Mouse (Mus musculus): Measurements from ENCODE around the gene Clec16a. TPM values are rescaled to one million over a fixed set of nuclear protein-coding genes. Genes with fewer than 3 reads are reported as not detected.
A peak's percentile ranks its signal among the peaks of the same experiment; 100 is the strongest.

Gene Clec16a
- polyA plus RNA-seq, 1 experiment from 2014 or later: 32.5 TPM

GRCm38 (mm10) chr16:10639111-10639889 is 94.2 kb downstream of the Clec16a start:
- H3K27ac ChIP-seq: peak overlapping the region; percentile 31; the same call in 1 of the 2 replicates
- TF ChIP-seq CTCF (IDR thresholded peaks at IDR 0.05; ENCODE audit: low read depth): no peak
- peaks cover 16% of the 10 kb centered on the region; the same call in 1 of the 2 replicates for H3K4me1 ChIP-seq (replicated peaks; ENCODE audit: insufficient read depth, low read length)
- no peak overlapping the region for H3K4me3 ChIP-seq (replicated peaks; ENCODE audit: low read depth, low read length)
- no peak overlapping the region for H3K9ac ChIP-seq (ENCODE audit: low read depth, low read length)
- 52% methylated on average over 13 of the region's 13 CpGs for WGBS
- peak; percentile 70 for DNase-seq (ENCODE audit: low spot score)
- H3K27me3 ChIP-seq (ENCODE audit: insufficient read depth, low read length): no peaks in the 10 kb centered on the region
- H3K9me3 ChIP-seq (replicated peaks; ENCODE audit: low read length): no peaks in the 10 kb centered on the region
- 0 out of 2 replicates have a peak, but pooled peaks cover 3% of the 10 kb centered on the region for H3K36me3 ChIP-seq (ENCODE audit: insufficient read depth, low read length)
- no peak overlapping the region for H3K4me2 ChIP-seq (ENCODE audit: low read length)
- no peak for ATAC-seq (replicated peaks; ENCODE audit: low FRiP score, low read depth)

- WGBS: 7% methylated on average over 5 of the region's 5 CpGs
- H3K4me3 ChIP-seq (replicated peaks; ENCODE audit: low read depth, low read length): no peak overlapping the region
- H3K4me2 ChIP-seq (ENCODE audit: low read length): no peak overlapping the region
- peak; percentile 90 for TF ChIP-seq CTCF (IDR thresholded peaks at IDR 0.05; ENCODE audit: low read depth)
- no peak overlapping the region for H3K9ac ChIP-seq (ENCODE audit: low read depth, low read length)
- H3K27ac ChIP-seq: no peak overlapping the region
- H3K27me3 ChIP-seq (ENCODE audit: insufficient read depth, low read length): no peaks in the 10 kb centered on the region
- DNase-seq (ENCODE audit: low spot score): peak; percentile 94
- peak; percentile 44; the same call in 1 of the 2 replicates for ATAC-seq (replicated peaks; ENCODE audit: low FRiP score, low read depth)
- peaks cover 21% of the 10 kb centered on the region; the same call in 1 of the 2 replicates for H3K4me1 ChIP-seq (replicated peaks; ENCODE audit: insufficient read depth, low read length)
- no peaks in the 10 kb centered on the region for H3K36me3 ChIP-seq (ENCODE audit: insufficient read depth, low read length)
- no peaks in the 10 kb centered on the region for H3K9me3 ChIP-seq (replicated peaks; ENCODE audit: low read length)
Measured at GRCm38 (mm10) chr16:10640041-10640440, 94.9 kb downstream of the Clec16a start.

GRCm38 (mm10) chr16:10641146-10641545 is 96.0 kb downstream of the Clec16a start:
- peaks cover 21% of the 10 kb centered on the region; the same call in 1 of the 2 replicates for H3K4me1 ChIP-seq (replicated peaks; ENCODE audit: insufficient read depth, low read length)
- no peak for DNase-seq (ENCODE audit: low spot score)
- 66% methylated on average over 1 of the region's 1 CpGs for WGBS
- no peak overlapping the region for H3K4me3 ChIP-seq (replicated peaks; ENCODE audit: low read depth, low read length)
- no peaks in the 10 kb centered on the region for H3K27me3 ChIP-seq (ENCODE audit: insufficient read depth, low read length)
- no peak overlapping the region for H3K9ac ChIP-seq (ENCODE audit: low read depth, low read length)
- no peak overlapping the region for H3K27ac ChIP-seq
- H3K9me3 ChIP-seq (replicated peaks; ENCODE audit: low read length): no peaks in the 10 kb centered on the region
- TF ChIP-seq CTCF (IDR thresholded peaks at IDR 0.05; ENCODE audit: low read depth): no peak
- H3K4me2 ChIP-seq (ENCODE audit: low read length): no peak overlapping the region
- H3K36me3 ChIP-seq (ENCODE audit: insufficient read depth, low read length): no peaks in the 10 kb centered on the region
- no peak for ATAC-seq (replicated peaks; ENCODE audit: low FRiP score, low read depth)

- DNase-seq (ENCODE audit: low spot score) (peak; percentile 32), ATAC-seq (replicated peaks; ENCODE audit: low FRiP score, low read depth) (no peak)
- H3K9ac ChIP-seq (ENCODE audit: low read depth, low read length): no peak overlapping the region
- H3K36me3 ChIP-seq (ENCODE audit: insufficient read depth, low read length): 0 out of 2 replicates have a peak, but pooled peaks cover 2% of the 10 kb centered on the region
- H3K4me1 ChIP-seq (replicated peaks; ENCODE audit: insufficient read depth, low read length): peaks cover 21% of the 10 kb centered on the region; the same call in 1 of the 2 replicates
- H3K27ac ChIP-seq: no peak overlapping the region
- H3K4me2 ChIP-seq (ENCODE audit: low read length): no peak overlapping the region
- TF ChIP-seq CTCF (IDR thresholded peaks at IDR 0.05; ENCODE audit: low read depth): no peak
- H3K27me3 ChIP-seq (ENCODE audit: insufficient read depth, low read length): no peaks in the 10 kb centered on the region
- no peak overlapping the region for H3K4me3 ChIP-seq (replicated peaks; ENCODE audit: low read depth, low read length)
- H3K9me3 ChIP-seq (replicated peaks; ENCODE audit: low read length): no peaks in the 10 kb centered on the region
- WGBS: 47% methylated on average over 4 of the region's 4 CpGs
Measured at GRCm38 (mm10) chr16:10642857-10643633, 97.9 kb downstream of the Clec16a start.

DNA sequence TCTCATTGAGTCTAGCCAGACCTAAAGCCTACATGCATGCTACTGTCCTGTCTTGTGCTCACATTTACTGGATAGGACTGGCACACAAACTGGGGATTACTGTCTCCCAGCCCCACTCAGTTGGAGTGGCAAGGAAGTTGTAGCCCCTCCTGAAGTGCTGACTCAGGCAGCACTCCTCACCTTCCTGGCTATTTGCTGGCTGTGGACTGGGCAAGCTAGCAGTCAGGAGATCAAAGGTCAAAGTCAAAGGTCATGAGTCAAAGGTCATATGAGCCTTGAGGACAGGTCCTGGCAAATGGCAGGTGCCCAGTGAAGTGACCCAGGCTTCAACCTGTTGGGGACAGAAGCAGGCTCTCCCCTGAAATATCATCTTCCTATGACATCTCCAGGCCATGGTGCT is 99.1 kb downstream of the Clec16a start:
- ATAC-seq (replicated peaks; ENCODE audit: low FRiP score, low read depth) (peak; percentile 55; the same call in 1 of the 2 replicates), DNase-seq (ENCODE audit: low spot score) (no peak)
- Histone ChIP-seq H3K9ac (ENCODE audit: low read depth, low read length) (no peak overlapping the region), H3K36me3 (ENCODE audit: insufficient read depth, low read length) (0 out of 2 replicates have a peak, but pooled peaks cover 2% of the 10 kb centered on the region), H3K4me2 (ENCODE audit: low read length) (no peak overlapping the region), H3K27ac (no peak overlapping the region), H3K27me3 (ENCODE audit: insufficient read depth, low read length) (no peaks in the 10 kb centered on the region), H3K4me3 (replicated peaks; ENCODE audit: low read depth, low read length) (no peak overlapping the region), H3K9me3 (replicated peaks; ENCODE audit: low read length) (no peaks in the 10 kb centered on the region), H3K4me1 (replicated peaks; ENCODE audit: insufficient read depth, low read length) (peaks cover 14% of the 10 kb centered on the region; the same call in 1 of the 2 replicates)
- no peak for TF ChIP-seq CTCF (IDR thresholded peaks at IDR 0.05; ENCODE audit: low read depth)

- peaks cover 9% of the 10 kb centered on the region; the same call in 1 of the 2 replicates for H3K4me1 ChIP-seq (replicated peaks; ENCODE audit: insufficient read depth, low read length)
- H3K4me3 ChIP-seq (replicated peaks; ENCODE audit: low read depth, low read length): no peak overlapping the region
- H3K9me3 ChIP-seq (replicated peaks; ENCODE audit: low read length): no peaks in the 10 kb centered on the region
- no peak overlapping the region for H3K4me2 ChIP-seq (ENCODE audit: low read length)
- 42% methylated on average over 8 of the region's 8 CpGs for WGBS
- no peak overlapping the region for H3K9ac ChIP-seq (ENCODE audit: low read depth, low read length)
- ATAC-seq (replicated peaks; ENCODE audit: low FRiP score, low read depth) (peak; percentile 91), DNase-seq (ENCODE audit: low spot score) (peak; percentile 75)
- H3K27me3 ChIP-seq (ENCODE audit: insufficient read depth, low read length): no peaks in the 10 kb centered on the region
- no peak for TF ChIP-seq CTCF (IDR thresholded peaks at IDR 0.05; ENCODE audit: low read depth)
- 0 out of 2 replicates have a peak, but pooled peaks cover 2% of the 10 kb centered on the region for H3K36me3 ChIP-seq (ENCODE audit: insufficient read depth, low read length)
- H3K27ac ChIP-seq: no peak overlapping the region
Measured at GRCm38 (mm10) chr16:10644731-10645130, 99.6 kb downstream of the Clec16a start.

All from kidney, postnatal 0 days (tissue).